Comparison of ENCODE assay signal across 8 mouse cellular contexts in the genomic region with DNA sequence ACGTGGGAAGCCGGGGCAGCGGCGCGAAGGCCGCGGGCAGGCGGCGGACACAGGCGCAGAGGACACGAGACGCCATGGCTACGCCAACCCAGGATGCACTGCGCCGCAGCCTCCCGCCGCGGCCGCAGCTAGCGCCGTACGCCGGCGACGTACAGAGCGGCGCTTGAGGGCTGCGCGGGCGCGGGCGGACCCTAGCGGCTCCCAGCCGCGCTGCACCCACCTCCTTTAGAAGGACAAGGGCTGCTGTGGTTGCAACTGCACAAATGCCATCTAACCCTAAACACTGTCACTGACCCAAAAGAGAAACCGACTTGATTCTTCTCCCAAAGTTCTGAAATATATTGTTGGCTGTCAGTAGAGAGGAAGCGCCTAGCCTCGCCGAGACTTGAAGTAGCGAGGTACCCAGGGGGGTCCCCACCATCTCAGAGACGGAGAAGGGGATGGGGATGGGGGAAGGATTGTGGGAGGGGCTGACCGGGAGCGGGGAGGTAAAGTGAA. TPM values are rescaled to one million over a fixed set of nuclear protein-coding genes. Genes with fewer than 3 reads are reported as not detected.
DNase-seq lines count a peak whose midpoint lies in the region; ATAC-seq lines count a peak whose summit lies in the region.

A gene (minus strand): TSS at position 140 of the 498 bp plus-strand sequence.

- H3K4me3 ChIP-seq in megakaryocyte, embryonic 14.5 days (replicated peaks): peak within 1 kb of the TSS; percentile 95

- ATAC-seq in activated CD4-positive, CD25-positive, alpha-beta regulatory T cell, adult 4 months: peak; percentile 99
- ATAC-seq in common myeloid progenitor, adult 5-6 weeks (replicated peaks; ENCODE audit: low read depth, poor library complexity, severe bottlenecking): peak; percentile 96

- peaks cover 27% of the 10 kb centered on the region for H3K36me3 ChIP-seq in megakaryocyte, embryonic 14.5 days (replicated peaks; ENCODE audit: low read length)

- no peaks in the 10 kb centered on the region for H3K9me3 ChIP-seq in megakaryocyte, embryonic 14.5 days

- peaks cover 42% of the 10 kb centered on the region for H3K4me1 ChIP-seq in megakaryocyte, embryonic 14.5 days

- peak; percentile 69 to 78 for DNase-seq in gastrocnemius, adult 8-10 months (ENCODE audit: low spot score in 2 of 2)
- peak; percentile 77 for DNase-seq in hindlimb bud, embryonic 11.5 days (ENCODE audit: extremely low spot score, low read depth, low spot score)
- peak; percentile 69 to 80 for DNase-seq in left cerebral cortex, adult 8-10 months (ENCODE audit: low spot score in 2 of 2)
- peak; percentile 90 to 91 for DNase-seq in right cerebral cortex, postnatal 10 days (ENCODE audit: low spot score in 2 of 2)
- DNase-seq in urinary bladder, postnatal 4 days (ENCODE audit: low spot score in 2 of 2): peak; percentile 78 to 79

- no peaks in the 10 kb centered on the region for H3K27me3 ChIP-seq in megakaryocyte, embryonic 14.5 days (replicated peaks)

RNA-seq across cellular contexts. Expression of the gene that starts here (rescaled TPM):
- polyA plus RNA-seq in activated CD4-positive, CD25-positive, alpha-beta regulatory T cell, adult 4 months (2017; shearing (Covaris generic)): 100 to 1,000 TPM; 148 to 236 TPM
- 45.1 and 129 TPM in 2 replicates for total RNA-seq in common myeloid progenitor, adult 5-6 weeks (2017)
- 100 to 1,000 TPM; 535 to 610 (median 563) TPM for total RNA-seq in gastrocnemius, adult 8-10 months (2022)
- 100 to 1,000 TPM; 243 to 272 (median 259) TPM for total RNA-seq in left cerebral cortex, adult 8-10 months (2022)
- 847 and 2,571 TPM in 2 replicates for polyA plus RNA-seq in megakaryocyte, embryonic 14.5 days (2012; ENCODE audit: insufficient read depth, low replicate concordance)

Comparison
In these comparisons a context has a peak if more than half of its experiments do, and no peak if none do; other contexts are left out.
1. Peak in every context shown above with its lines: DNase-seq, ATAC-seq and H3K4me3 ChIP-seq.